Mouse (Mus musculus) regulatory T cell (primary cell): ENCODE data around the gene Klrb1c.
"Not testable (repeated sequence)": the region's sequence is repeated elsewhere in the genome, so short reads cannot be mapped to it uniquely, and the experiment has no call there.

Source experiments
- in situ Hi-C: fragments of 300-600 bp; cut with MboI, MseI; formaldehyde crosslinking; loops from one replicate; pipeline ENCODE4 v1.15.1; 2025; ENCODE audit warnings: high pct_unique_total_duplicates

The Klrb1c gene

GRCm38 (mm10) chr6:128797936-128798771 lies 9.1 kb upstream of the Klrb1c start:
- in situ Hi-C loops, result loop anchor here (5.0 kb wide), 2 partner anchors 36 to 44 kb away; no protein-coding TSS in a partner anchor

- in situ Hi-C loops, result loop anchor here (5.0 kb wide), 2 partner anchors 35 to 45 kb away; no protein-coding TSS in a partner anchor
Measured at GRCm38 (mm10) chr6:128797185-128797905, 8.3 kb upstream of the Klrb1c start.

- in situ Hi-C loops, result loop anchor here (5.0 kb wide), 2 partner anchors 34 to 46 kb away; no protein-coding TSS in a partner anchor
Measured at GRCm38 (mm10) chr6:128796321-128796955, 7.4 kb upstream of the Klrb1c start.

- in situ Hi-C loops, result no loop called here
Measured at GRCm38 (mm10) chr6:128793734-128794133, 4.7 kb upstream of the Klrb1c start.

GRCm38 (mm10) chr6:128790491-128790994 lies 1.5 kb upstream of the Klrb1c start:
- in situ Hi-C loops, result not testable (repeated sequence)

- in situ Hi-C loops, result no loop called here
Measured at GRCm38 (mm10) chr6:128788517-128788916, 498 bp downstream of the Klrb1c start.

- in situ Hi-C loops, result not testable (repeated sequence)
Measured at GRCm38 (mm10) chr6:128786396-128786795, 2.6 kb downstream of the Klrb1c start.

GRCm38 (mm10) chr6:128769481-128770253 lies 19.3 kb downstream of the Klrb1c start:
- in situ Hi-C loops, result loop anchor here (5.0 kb wide), 1 partner anchor 73 kb away; no protein-coding TSS in a partner anchor

- in situ Hi-C loops, result loop anchor here (5.0 kb wide), 1 partner anchor 74 kb away; no protein-coding TSS in a partner anchor
Measured at GRCm38 (mm10) chr6:128768047-128768446, 21.0 kb downstream of the Klrb1c start.

- in situ Hi-C loops, result loop anchor here (5.0 kb wide), 1 partner anchor 76 kb away; no protein-coding TSS in a partner anchor
Measured at GRCm38 (mm10) chr6:128766486-128767254, 22.3 kb downstream of the Klrb1c start.

- in situ Hi-C loops, result loop anchor here (5.0 kb wide), 1 partner anchor 77 kb away; no protein-coding TSS in a partner anchor
Measured at GRCm38 (mm10) chr6:128765211-128765610, 23.8 kb downstream of the Klrb1c start.

- in situ Hi-C loops, result loop anchor here (5.0 kb wide), 1 partner anchor 33 kb away; no protein-coding TSS in a partner anchor
Measured at GRCm38 (mm10) chr6:128764598-128764997, 24.4 kb downstream of the Klrb1c start.

- in situ Hi-C loops, result loop anchor here (5.0 kb wide), 1 partner anchor 33 kb away; no protein-coding TSS in a partner anchor
Measured at GRCm38 (mm10) chr6:128763736-128764523, 25.1 kb downstream of the Klrb1c start.

- in situ Hi-C loops, result loop anchor here (5.0 kb wide), 1 partner anchor 34 kb away; no protein-coding TSS in a partner anchor
Measured at GRCm38 (mm10) chr6:128762892-128763670, 25.9 kb downstream of the Klrb1c start.

- in situ Hi-C loops, result loop anchor here (5.0 kb wide), 1 partner anchor 36 kb away; no protein-coding TSS in a partner anchor
Measured at GRCm38 (mm10) chr6:128761144-128761540, 27.9 kb downstream of the Klrb1c start.

- in situ Hi-C loops, result loop anchor here (5.0 kb wide), 1 partner anchor 37 kb away; no protein-coding TSS in a partner anchor
Measured at GRCm38 (mm10) chr6:128760416-128761143, 28.4 kb downstream of the Klrb1c start.

GRCm38 (mm10) chr6:128760016-128760415 lies 29.0 kb downstream of the Klrb1c start:
- in situ Hi-C loops, result loop anchor here (5.0 kb wide), 1 partner anchor 37 kb away; no protein-coding TSS in a partner anchor
